Mouse (Mus musculus) skeletal muscle tissue, adult 2 months (tissue): ENCODE data around the gene Erp29.

Experiments used
- DNase-seq: peaks from one replicate; pipeline ENCODE4 v3.0.0-alpha.2; 2012; ENCODE audit warnings: low read depth, low spot score

The Erp29 gene

DNA sequence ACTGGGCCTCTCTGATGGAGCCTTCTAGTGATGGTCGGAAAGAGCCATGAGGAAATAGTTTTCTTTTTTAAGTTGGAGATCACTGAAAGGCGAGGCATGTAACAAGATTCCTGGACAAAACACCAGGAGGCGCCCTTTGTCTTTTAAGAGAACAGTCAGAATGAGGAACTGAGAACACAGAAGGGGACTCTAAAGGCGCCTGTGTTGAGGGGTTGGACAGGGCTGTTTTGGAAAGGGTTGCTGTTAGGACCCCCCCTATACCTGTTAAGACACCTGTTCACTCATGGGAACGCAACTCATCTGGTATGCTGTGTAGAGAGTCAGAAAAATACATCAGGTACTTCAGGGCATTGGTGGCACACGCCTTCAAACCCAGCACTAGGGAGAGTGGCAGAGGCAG lies 2.3 kb downstream of the Erp29 start:
- no peak for DNase-seq

DNA sequence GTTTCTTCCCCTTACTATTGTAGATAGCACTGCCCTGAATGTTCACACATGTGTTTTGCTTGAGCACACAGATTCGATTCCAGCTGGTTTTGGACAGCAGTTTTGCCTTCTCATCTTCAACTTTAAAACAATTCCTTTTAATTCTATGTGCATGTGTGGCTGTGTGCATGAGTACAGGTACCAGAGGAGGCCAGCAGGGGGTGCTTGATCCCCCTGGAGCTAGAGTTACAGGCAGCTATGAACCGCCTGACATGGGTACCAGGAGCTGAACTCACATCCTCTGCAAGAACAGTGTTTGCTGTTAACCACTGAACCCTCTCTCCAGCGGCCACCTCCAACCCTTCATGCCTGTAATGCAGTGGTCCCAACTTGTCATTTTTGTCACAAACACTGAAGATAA lies 3.9 kb downstream of the Erp29 start:
- DNase-seq: no peak

DNA sequence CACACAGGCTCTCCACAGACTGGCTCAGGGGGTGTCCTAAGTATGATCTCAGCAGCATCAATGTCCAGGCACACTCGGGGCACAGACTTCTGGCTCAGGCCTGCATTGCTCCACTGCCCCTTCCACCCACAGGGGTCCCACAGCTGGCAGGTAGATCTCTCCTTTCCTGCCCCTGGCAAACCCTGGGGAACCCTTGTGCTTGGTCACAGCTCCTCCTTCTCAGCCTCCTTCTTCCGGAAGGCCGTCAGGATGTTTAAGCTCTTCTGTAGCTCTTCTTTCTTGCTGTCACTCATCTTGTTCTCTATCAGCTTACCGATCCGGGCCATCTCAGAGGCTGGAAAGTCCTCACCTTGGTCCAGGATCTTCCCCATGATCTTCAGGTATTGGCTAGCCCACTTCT lies 7.4 kb downstream of the Erp29 start:
- DNase-seq: no peak

DNA sequence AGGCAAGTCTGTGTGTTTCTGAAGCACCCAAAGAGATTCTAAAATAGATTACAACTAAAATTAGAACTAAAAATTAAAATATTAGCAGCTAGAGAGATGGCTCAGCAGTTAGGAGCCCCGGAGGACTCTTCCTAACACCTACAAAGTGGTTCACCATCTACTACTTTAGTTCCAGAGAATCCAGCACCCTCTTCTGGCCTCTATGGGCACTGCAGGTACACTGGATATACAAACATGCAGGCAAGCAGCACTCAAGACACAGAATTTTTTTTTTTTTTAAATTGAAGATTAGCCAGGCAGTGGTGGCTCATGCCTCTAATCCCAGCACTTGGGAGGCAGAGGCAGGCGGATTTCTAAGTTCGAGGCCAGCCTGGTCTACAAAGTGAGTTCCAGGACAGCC lies 8.8 kb downstream of the Erp29 start:
- DNase-seq: no peak

DNA sequence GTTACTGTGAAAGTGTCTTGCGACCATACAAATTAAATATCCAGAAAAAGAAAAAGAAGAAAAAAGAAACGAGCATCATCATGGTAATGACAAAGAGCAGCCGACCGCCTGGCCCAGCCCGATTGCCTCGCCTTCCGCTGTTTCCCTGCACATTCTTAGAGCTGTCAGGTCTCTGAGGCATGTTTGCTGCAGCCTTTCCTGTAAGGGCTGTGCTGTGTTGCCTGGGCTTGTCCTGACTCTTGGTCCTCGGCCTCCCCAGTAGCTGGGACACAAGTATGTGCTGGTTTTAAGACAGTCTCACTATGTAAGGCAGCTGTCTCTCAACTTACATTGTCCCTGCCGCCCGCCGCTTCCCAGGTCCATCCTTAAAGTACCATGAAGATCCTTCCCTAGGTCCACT lies 13.6 kb downstream of the Erp29 start:
- DNase-seq: no peak

DNA sequence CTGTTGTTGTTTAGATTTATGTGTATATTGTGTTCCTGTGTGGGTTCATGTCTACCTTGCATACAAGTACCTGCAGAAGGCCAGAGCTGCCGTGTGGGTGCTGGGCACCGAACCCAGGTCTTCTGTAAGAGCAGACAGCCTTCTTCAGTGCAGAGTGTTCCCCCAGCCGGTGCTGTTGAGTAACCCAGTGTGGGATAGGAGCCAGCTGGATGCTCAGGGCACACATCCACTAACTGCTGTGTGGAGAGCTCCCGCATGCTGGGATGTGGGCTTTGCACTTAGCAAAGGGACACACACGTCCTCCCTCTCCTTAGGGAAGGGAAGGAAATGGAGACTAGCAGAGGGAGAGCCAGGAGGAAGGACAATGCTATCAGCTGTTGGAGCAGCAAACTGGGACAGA lies 14.2 kb downstream of the Erp29 start:
- DNase-seq: no peak

DNA sequence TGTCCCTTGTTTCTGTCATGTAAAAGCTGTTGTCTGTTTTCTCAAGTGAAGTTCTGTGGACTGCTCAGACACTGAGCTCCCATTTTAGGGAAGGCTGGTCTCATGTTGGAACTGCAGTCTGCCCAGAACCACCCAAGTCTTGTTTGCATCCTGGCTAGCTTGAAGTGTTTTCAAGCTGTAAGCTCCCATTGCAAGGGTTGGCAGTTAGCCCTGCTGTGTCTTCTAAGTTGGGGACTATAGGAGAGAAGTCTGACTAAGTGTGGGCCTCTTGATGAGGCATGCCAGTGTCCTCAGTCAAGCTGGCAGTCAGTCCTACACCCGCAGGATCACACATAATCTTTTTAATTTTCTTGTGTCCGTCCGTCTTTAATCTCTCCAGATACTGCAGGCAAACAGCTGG lies 23.4 kb downstream of the Erp29 start:
- DNase-seq: no peak

DNA sequence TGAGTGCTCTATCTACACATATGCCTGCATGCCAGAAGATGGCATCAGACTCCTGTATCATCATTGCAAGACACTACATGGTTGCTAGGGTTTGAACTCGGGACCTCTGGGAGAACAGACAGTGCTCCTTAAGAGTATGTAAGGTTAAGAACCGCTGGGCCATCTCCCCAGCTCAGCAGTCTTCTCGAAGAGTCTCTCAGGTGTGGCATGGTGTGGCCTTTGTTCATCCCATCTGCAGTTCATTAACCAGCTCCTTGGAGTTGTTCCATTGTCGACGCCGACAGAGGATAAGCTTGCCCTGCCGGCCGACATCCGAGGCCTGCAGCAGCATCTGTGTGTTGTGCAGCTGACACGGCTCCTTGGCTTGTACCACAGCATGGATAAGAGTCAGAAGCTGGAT lies 29.0 kb downstream of the Erp29 start:
- no peak for DNase-seq

DNA sequence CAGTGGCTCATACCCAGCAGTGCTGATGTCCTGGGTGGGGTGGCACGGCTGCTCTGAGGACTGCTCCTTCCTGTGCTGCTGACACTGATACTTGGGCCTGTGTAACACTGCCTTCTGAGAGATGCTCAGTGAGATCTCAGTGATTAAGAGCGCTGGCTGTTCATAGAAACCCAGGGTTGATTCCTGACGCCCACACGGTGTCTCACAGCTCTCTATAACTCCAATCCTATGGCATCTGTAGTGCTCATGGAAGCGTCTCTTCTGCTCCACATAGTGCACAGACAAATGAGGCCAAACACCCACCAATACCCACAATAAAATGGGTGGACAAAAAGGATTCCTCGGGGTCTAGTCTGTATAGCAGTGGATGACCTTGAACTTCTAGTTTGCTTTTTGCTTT lies 29.5 kb downstream of the Erp29 start:
- no peak for DNase-seq

DNA sequence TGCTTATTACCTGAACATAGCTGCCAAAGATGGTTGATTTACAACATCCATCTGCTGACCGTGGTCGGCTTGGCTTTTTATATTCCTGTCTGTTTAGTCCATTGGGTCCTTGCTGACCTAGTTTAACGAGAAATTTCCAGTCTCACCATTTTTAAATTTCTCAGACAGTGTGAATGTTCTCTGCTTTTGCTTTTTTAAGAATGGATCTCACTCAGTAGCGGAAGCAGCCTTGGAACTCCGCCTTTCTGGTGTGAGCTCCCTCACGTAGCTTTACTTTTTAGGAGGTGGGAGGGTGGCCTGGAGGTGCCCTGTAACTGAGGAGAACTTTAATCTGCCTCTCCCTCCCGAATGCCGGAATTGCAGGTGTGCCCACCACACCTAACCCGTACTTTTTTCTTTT lies 31.6 kb downstream of the Erp29 start:
- no peak for DNase-seq

DNA sequence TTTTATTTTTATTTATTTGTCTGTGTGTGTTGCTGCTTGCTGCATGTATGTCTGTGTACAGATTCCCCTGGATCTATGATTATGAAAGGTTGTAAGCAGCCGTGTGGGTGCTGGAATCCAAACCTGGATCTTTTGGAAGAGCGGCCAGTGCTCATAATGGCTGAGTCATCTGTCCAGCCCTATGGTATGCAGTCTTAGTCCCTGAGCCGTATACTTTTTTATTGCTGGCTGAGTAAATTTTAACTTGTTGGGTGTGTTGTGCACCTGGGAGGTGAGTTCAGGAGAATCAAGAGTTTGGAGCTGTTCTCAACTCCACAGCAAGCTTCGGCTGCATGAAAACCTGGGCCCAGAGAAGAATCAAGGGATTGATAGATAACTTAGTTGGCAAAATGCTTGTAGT lies 41.3 kb downstream of the Erp29 start:
- DNase-seq: no peak

DNA sequence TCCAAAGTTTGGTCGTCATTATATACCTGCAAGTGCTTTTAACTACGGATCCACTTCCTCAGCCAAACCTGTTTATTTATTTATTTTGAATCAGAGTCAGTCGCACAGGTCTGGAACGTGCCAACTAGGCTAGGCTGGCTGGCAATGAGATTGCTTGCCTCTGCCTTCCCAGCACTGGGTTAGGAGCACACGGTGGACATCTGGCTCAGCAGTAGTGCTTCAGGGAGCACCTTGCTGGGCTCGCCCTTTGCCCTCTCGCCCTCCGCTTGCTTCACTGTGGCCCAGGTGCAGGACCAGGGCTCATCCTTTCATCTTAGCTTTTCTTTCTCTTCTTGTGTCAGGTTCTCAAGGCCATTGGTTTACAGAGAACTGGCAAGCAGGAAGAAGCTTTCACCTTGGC lies 44.5 kb downstream of the Erp29 start:
- DNase-seq: no peak

DNA sequence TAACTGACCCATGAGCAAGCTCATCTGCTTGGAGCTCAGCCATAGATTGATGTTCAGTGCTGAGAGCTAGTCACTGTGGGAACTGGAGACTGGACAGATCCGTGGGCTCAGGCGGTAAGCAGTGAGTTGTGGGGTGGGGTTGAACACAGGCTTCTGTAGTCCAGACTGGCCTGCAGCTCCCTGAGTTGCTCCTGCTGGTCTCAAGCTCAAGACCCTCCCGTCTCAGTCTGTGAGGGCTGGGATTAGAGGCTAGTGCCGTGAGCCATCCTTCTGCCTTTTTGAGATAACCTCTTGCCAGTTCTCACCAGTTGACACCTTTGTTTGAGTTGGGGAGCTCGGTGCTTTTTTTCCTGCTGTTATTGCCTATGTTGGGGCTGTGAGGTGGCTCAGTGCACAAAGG lies 51.5 kb downstream of the Erp29 start:
- DNase-seq: no peak

DNA sequence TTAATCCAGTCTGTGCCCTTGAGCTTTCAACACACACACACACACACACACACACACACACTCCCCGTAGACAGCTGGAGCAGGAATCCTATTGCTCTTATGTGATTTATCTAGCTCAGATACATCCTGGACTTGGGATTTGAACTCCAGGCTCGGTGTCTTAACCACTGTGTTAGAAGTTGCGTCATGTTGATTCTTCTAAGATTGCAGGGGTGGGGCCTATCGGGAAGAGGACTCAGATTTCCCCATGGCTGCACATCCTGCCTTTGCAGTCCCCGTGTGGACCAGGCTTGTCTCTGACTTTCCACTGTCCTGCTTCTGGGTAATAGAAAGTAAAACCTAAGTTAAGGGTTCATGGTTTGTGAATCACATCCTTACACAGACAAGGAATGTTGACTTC lies 52.2 kb downstream of the Erp29 start:
- no peak for DNase-seq

DNA sequence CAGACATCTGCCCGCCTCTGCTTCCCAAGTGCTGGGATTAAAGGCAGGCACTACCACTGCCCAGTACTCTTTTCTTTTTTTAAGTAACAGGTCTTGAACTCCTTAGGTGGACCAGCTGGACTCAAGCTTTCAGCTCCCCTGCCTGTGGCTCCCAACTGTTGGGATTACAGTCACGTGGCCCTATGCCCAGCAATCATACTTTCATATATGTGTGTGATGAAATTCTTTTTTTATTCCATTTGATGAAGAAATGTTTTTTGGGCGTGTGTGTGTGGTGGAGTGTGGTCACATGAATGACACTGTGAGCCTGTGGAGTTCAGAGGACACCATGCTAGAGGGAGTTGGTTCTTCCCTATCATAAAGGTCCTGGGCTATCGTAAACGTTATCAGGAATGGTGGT lies 52.8 kb downstream of the Erp29 start:
- no peak for DNase-seq

DNA sequence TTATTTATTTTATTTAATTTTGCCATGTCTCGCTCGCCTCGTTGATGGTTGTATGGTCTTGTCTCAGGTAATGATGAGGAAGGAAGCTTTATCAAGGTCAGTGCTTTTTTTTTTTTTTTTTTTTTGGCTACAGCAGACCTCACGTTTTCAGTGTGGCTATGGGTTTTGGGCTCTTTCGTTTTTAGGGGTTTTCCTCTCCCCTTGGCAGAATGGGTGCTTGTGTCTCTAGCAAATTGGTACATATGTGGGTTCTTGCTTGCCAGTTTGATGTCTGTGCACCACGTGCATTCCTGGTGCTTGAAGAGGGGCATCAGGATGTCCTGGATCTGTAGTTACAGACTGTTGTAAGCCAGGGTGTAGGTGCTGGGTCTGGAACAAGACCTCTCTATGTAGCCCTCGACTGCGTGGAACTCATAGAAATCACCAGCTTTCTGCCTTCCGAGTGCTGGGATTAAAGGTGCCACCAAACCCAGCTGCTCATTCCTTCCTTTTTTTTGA lies 53.3 kb downstream of the Erp29 start:
- DNase-seq: no peak

DNA sequence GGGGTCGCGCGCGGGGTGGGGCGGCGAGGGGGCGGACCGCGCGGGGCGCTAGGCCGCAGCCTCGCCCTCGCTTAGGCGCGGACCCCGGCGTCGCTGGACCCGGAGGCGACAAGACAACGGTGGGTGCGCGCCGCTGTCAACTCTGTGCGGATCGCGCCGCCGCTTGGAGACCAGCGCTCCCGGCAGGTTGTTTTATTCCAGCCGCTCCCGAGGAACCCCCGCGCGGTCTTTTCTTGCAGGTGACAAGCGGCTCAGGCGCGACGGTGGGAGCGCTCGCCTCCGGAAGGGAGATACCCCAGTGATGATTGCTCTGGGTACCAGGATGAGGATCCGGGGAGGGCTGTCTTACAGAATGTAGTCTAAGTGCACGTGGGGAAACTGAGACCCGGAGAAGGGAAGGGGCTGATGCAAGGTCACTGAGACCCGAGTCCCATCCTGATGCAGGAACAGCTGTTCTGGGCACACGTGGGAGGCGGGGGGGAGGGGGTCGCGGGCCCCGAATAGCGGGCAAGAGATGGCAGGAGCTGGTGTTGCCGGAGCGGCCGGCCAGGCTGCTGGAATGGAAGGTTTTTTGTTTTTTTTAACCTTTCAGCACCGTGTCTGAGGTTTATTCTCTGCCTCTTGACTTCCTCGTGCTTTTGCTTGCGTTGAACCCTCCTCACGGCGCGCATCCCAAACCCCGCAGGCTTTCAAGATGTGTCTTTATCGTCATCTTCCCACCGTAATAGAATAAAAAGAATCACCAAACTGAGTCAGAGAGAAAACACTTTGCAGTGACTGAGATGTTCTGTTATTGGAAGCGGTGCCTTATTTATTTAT lies 54.0 kb downstream of the Erp29 start:
- no peak for DNase-seq

DNA sequence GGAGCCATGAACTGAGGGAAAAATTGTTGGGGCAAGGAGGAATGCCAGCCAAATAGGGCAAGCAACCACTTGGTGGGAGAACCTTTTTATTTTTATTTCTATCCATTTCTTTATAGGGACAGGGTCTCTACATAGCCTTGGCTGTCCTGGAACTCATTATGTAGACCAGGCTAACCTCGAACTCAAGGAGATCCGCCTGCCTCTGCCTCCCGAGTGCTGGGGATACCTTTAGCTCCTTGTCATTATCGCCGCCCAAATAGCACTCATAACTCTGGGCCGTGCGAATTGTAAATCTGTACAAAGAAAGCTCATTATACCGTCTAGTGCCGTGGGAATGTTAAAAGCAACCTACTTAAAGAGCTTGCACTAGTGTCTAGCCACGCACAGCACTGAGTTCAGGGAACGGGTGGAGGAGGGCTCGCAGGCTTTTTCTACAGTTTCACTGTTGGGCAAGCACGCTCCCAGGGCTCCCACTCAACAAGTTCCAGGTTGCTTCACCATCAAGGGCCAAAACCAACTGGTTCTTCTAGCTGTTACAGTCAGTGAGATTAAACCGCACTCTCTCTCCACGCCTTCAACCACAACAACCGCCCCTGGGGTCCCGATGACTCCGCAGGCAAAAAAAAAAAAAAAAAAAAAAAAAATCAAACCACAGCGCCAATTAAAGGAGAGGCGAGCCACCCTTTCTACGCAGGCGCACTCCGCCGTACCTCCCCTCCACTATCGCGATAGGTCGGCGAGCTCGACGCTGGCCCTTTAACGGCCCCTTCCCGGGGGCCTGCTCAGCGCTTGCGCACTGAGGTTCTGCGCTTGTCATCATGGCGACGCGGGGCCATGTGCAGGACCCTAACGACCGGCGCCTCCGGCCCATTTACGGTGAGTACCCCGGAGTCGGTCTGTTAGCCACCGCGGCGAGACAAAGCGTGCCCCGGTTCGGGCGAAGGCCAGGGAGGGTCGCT lies 54.8 kb downstream of the Erp29 start, which contains the start of gene Naa25:
TSS of gene Naa25 (plus strand) at position 750 of the 959 bp plus-strand sequence.
- DNase-seq: peak; percentile 97

DNA sequence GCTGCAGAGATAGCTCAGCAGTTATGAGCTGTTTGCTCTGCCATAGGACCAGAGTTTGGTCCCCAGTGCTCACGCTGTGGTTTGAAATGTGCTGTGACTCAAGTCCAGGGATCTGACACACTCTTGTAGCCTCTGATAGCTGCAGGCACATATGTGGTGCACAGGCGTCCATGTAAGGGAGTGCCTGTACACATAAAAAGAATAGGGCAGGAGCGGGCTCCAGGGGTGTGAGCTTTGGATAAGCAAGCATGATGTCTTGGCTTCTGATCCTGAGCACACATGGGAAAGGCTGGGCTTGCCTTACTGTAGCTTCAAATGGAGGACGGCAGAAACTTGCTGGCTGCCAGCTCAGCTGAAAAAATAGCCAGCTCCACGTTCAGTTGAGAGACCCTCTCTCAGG lies 56.7 kb downstream of the Erp29 start:
- DNase-seq: no peak

DNA sequence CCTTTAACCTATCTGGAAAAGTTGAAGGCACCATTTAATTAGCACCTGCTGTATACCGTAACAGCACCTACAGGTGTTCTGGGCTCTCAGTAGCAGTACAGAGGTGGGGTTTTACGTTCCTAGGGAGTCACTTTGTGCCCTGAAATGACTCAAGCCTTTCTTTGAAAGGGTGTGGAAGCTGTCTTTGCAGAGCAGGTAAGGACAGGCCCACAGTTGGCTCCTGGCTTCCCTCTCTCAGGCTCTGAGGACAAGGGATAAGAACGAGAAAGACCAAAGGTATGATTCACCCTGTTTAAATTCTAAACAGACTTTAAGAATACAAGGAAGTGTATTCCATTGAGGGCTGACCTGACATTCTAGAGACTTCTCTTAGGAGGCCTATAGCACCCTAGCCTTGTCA lies 58.9 kb downstream of the Erp29 start:
- DNase-seq: no peak

DNA sequence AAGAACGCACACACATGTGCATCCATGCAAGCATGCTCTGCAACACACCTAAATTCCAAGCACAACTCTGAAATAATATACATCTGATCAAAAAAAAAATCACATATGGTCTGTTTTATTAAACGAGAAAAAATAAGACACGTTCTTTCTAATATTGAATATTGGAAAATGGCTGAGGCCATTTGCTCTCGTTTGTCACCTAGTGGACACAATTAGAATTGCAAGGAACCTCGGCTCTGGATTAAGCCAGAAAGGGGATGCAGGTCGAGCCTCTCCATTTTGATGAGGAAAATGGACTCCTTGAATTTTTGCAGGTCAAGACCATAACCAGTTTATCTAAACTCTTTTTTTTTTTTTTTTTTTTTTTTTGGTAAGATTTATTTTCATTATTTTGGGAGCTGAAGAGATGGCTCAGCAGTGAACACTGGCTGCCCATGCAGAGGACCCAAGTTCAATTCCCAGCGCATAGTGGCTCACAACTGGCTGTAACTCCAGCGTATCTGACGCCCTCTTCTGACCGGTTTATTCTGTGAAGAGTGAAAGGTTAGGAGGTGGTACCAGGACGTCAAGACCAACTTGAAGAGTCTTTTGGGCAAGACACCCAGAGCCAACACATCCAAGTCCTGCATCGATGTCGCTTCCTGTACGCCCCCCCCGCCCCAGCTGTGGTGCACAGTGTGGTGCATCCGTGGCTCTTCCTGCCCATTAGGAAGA lies 59.5 kb downstream of the Erp29 start:
- DNase-seq: no peak

DNA sequence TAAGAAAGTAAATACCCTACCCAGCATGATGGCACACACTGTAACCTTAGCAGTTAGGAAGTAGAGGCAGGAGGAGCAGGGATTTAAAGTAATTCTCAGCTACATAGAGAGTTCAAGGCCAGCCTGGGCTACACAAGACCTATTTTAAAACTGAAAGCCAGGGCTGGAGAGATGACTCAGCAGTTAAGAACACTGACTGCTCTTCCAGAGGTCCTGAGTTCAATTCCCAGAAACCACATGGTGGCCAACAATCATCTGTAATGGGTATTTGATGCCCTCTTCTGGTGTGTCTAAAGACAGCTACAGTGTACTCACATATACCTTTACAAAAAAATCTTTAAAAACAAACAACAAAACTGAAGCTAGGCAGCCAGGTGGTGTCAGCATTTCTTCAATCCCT lies 62.6 kb downstream of the Erp29 start:
- no peak for DNase-seq
